Mouse (Mus musculus): ENCODE data around the gene Tmem236.
"Not testable (repeated sequence)": the region's sequence is repeated elsewhere in the genome, so short reads cannot be mapped to it uniquely, and the experiment has no call there.

Tmem236 gene

DNA sequence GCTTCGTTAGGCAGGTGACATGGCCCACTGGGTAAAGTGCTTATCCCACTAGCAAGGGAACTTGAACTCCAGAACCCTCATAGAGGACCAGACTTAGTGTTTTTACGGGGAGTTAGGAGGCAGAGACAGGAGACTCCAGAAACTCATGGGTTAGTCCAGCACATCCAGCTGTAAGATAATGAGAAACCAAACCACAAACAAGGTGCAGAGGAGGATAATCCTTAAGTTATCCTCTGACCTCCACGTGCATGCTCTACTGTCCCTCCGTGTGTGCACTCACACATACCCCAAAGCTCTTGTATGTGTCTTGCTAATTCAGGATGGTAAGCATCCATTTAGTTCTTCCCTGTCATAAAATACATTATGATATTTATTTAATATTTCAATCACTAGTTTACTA, 17.3 kb downstream of the Tmem236 start:
- DNase-seq (ENCODE audit: low read depth, low spot score): no peak

DNA sequence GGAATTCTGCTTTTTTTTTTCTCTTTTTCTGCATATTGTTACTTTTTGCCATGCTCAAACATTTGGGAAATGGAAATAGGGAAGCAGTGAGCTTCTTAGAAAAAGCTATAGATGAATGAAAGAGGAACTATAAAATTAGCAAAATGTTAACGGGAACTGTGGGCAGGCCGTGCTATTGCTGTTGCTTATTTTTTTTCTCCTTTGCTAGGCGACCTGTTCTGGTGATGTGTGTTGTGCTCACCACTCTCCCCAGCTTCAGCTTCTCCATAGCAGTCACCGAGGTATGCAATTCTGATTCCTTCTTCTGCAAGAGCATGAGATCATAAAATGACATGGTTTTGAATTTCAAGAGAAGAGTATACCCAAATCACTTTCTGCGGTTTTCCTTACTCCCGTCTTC, 17.7 kb downstream of the Tmem236 start:
- DNase-seq (ENCODE audit: low read depth, low spot score): no peak

DNA sequence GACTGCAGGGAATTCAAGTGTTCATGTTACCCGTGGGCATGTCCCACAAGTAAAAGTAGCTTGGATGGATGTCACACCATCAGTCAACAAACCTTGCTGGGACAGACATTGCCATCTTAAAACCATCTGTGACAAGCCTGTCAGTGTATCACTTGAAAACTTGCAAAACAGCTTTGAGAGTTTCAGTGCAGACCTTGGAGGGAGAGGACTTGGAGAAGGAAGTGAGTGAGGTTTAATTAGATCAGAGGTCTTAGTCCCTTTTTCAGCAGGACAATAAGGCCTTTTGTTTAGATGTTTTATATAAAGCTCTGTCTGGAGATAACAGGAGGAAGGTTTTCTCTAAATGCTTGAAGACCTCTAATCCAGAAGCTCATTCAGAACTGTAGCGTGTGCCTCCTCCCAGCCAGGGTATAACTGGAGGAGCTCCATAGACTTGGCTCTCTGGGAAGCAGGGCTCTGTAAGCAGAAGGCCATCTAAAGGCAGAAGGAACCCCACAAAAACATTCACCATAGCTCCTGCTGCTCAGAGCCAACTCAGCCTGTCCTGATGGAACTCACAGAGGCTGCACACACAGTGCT, 24.1 kb downstream of the Tmem236 start:
- DNase-seq (ENCODE audit: low read depth, low spot score): not testable (repeated sequence)

DNA sequence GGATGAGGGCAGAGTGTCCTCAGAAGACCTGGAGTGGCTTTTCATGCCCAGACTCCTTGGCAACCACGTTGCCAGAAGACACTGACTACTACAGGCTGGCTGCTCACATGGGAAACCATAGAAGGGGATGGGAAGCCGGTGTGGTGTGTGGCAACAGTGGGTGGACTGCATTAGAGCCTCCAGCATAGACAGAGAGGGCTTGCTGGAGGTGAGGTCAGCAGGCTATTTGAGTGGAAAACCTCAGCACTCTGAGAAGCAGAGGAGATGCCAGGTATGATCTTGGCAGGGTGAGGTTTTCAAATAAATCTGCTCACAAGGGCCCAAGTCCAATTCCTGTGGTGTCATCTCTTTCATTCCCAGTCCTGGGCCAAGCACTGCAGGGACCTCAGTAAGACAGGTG, 25.3 kb downstream of the Tmem236 start:
- DNase-seq (ENCODE audit: low read depth, low spot score): no peak

DNA sequence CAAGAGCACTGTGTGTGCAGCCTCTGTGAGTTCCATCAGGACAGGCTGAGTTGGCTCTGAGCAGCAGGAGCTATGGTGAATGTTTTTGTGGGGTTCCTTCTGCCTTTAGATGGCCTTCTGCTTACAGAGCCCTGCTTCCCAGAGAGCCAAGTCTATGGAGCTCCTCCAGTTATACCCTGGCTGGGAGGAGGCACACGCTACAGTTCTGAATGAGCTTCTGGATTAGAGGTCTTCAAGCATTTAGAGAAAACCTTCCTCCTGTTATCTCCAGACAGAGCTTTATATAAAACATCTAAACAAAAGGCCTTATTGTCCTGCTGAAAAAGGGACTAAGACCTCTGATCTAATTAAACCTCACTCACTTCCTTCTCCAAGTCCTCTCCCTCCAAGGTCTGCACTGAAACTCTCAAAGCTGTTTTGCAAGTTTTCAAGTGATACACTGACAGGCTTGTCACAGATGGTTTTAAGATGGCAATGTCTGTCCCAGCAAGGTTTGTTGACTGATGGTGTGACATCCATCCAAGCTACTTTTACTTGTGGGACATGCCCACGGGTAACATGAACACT, 26.6 kb downstream of the Tmem236 start:
- not testable (repeated sequence) for DNase-seq (ENCODE audit: low read depth, low spot score)

DNA sequence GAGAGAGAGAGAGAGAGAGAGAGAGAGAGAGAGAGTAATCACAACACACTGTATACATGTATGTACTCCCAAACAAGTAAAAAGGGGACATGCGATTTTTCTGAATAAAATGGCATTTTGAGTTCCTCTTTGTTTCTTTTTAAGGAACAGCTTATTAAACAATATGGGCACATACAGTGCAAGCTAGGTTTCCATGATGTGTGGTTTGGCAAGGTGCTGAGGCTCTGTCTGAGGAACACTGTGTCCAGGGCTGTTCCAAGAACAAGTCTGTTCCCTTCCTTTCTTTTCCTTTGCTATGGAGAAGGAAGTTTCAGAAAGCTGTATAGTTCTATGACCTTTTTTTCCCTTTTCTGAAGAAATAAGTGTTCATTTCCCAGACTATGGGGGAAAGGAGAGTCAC, 30.0 kb downstream of the Tmem236 start:
- no peak for DNase-seq (ENCODE audit: low read depth, low spot score)

DNA sequence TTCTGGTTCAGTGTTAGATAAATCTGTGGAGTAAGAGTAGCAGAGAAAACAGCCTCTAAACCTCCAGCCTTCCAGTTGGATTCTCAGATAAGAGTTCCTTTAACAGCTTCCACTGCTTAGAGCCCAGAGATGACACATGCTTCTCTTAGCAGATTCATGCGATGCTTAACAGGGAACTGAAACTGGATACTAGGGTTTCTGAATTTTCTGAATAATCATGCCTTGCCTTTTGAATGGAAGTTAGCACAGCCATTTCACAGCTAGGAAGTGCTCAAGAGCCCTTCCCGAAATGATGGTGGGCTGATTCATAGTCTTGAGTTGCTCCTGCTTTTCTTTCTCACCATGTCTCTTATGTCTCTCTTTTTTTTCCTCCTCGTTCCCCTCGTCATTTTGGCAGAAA, 32.5 kb downstream of the Tmem236 start:
- no peak for DNase-seq (ENCODE audit: low read depth, low spot score)

DNA sequence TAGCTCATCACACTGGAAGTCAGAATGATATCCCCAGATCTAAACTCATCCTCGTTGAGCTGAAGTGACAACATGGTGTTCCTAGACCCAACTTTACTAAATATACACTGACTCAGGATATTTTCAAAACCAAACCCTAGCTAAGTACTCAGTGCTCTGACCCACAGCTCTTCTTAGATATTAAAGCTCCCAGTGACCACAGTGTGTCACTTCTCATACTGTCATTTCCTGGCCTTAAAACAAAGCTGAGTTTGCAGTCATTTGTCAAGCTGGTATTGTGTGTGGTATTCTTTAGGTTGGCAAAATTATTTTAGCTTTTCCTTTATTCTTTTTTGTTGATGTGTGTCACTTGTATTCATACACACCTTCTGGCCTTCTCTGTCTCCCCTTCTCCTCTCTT, 36.4 kb downstream of the Tmem236 start:
- DNase-seq (ENCODE audit: low read depth, low spot score): no peak

DNA sequence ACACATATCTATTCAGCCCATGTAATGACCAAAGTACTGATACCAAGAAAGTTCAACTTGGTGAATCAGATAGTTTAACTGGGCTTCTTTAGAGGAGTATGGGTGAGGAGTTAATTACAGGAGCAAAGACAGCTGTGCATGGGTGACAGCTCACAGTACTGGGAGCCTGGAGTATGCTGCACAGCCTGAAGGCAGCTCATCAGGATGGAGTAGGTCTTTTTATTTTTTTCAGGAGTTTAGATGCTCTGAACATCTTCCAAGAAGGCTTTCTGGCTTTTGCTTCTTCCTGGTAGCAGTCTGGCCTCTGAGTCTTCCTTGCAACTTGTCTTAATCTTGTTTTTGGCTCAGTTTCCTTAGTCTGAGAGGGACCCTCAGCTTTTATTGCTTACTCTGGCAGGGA, 37.3 kb downstream of the Tmem236 start:
- no peak for DNase-seq (ENCODE audit: low read depth, low spot score)

DNA sequence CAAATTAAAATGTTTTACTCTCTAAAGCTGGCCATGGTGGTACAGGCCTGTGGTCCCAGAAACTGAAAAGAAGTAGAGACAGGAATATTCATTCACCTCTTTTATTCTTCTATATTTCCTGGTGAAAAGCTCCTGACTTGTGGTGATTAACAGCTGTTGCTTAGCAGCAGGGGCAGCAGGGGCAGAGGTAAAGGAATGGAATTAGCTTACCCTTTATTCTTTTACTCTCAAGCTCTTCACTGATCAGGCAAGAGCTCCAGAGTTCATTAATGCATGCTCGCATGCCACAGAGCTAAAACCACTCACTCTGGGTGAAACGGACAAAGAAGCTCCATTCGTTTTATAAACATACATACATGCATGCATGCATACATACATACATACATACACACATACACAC, 40.4 kb downstream of the Tmem236 start:
- DNase-seq (ENCODE audit: low read depth, low spot score): no peak

DNA sequence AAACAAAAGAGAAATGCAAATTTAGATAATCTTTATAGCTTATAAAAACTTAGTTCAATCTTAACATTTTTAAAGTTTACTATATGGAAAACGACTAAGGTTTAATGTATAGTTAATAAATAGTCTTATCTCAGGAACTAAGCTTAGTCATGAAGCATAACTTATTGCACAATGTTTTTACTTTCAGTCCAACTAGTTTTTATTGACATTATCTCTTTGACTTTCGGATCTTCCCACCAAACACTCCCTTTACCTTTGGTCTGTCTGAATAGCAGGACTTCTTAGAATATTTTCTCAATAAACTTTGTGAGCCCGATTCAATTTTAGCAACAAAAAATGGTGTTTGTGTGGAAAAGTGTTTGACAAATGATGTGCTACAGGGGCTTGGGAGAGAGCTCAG, 42.3 kb downstream of the Tmem236 start:
- DNase-seq (ENCODE audit: low read depth, low spot score): no peak

DNA sequence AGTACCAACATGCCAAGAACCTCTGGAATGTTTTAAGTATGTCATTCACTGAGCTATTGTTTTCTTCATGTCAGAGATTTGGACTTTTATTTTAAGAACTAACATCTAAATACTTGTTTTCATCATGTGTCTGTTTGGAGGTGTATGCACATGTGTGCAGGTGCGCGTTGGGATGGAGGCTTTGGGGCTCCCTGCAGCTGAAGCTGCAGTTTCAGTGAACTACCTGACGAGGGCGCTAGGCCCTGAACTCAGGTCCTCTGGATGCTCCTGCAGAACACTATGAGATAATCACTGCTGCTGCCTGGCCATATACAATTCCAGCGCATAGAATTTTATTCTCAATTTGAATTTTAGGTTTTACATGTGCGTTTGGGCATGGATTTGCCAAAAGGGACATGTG, 43.8 kb downstream of the Tmem236 start:
- no peak for DNase-seq (ENCODE audit: low read depth, low spot score)

DNA sequence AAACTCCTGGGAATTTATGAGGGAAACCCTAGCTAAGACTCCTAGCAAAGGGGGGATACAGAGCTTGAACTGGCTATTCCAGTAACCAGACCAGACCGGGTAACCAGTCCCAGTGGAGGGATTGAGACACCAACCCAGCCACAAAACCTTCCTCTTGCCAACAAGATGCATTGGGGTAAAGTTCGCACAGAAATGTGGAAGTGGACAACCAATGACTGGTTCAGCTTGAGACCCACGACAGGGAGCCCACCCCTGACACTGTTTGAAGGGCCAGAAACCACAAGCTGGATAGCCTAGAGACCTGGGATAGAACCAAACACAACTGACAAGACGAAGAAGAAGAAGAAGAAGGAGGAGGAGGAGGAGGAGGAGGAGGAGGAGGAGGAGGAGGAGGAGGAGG, 50.1 kb downstream of the Tmem236 start:
- no peak for DNase-seq (ENCODE audit: low read depth, low spot score)

DNA sequence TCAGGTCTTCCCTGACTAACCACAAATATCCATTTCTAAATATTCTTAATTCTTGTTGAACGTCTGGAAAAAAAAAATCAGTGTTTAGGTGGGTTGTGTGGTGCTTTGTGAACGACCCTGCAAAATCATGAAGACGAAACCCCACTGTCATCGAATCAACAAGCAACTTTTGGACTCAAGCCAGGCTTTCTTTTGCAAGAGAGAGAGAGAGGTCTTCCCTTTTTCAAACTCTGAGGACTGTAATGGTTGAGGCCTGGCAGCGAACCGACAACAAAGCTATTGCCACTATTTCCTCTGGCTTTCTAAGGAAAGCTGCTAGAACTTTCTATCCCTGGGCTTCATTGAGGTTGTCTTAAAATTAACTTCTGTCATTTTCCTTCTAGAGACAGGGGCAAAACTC, 54.2 kb downstream of the Tmem236 start:
- no peak for DNase-seq (ENCODE audit: low read depth, low spot score)

DNA sequence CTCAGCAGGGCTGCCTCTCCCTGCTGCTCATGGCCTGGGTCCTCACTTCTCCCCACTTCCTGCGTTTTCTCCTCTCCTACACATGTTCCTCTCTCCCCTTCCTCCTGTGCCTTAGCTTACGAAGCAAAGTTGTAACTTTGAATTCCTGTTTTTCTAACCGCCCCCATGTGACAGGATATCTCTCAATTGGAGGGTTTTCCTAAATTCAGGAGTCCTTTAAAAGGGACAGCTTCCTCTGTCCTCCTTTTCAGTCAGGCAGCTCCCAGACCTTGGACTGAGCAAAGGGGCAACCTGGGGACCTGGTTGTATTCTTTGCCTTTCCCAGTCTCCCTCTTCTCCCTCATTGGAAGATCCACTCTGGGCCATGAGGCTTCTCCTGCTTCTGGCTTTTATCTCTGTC, 54.8 kb downstream of the Tmem236 start, which contains the start of gene Mrc1:
Gene Mrc1, plus strand, starts transcription at position 244 of the 400 bp plus-strand sequence.
- DNase-seq (ENCODE audit: low read depth, low spot score): no peak

DNA sequence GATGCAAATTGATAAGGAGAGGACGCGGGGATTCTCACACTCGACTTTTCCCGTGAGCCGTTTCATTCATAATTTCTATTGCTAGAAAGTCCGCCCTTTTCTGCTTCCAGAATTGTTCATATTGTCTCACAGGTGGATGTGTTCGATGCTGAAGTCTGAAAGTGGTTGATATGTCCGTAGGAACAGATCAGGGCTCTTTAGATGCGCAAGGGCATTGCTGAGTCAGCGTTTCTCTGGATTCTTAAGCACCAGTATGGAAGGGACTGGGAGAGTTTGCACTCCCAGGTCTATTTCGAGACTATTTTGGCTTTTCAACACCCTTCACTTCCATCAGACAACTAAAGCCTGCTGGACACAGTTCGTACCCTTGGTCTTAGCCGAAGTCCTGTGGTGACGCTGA, 55.7 kb downstream of the Tmem236 start:
- DNase-seq (ENCODE audit: low read depth, low spot score): no peak

DNA sequence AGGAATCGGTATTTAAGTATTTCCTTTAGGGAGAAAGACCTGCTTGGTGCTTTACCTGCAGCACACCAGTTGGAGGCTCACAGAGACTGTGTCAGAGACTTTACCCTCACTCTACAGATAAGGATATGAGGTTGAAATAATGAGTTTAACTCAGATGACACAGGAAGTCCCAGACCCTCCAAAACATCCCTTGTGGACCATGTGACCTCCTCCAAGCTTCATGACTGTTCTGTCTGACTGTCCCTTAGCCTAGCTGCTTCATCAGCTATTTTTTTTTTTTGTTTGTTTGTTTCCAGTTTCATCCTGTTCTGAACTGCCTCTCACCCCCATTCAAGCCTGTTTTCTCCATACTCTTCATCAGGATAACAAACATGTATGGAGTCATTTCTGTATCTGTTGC, 58.6 kb downstream of the Tmem236 start:
- DNase-seq (ENCODE audit: low read depth, low spot score): no peak

DNA sequence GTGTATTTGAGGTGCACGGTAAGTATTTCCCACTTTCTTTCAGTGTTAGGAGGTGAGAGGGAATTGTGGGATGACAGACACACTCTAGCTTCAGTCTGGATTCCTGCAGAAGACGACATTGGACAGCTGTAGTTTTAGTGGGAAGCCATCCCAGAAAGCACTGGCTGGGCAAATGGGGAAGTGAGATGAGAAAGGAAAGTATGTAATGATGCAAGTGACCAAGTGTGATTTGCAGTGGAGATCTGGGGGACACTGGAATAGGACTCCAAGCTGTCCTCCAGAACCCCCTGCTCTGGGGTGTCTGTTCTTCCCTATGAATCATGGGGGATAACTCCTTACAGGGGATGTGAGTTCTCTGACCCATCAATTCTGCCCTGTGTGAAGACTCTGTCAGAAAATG, 59.7 kb downstream of the Tmem236 start:
- no peak for DNase-seq (ENCODE audit: low read depth, low spot score)

DNA sequence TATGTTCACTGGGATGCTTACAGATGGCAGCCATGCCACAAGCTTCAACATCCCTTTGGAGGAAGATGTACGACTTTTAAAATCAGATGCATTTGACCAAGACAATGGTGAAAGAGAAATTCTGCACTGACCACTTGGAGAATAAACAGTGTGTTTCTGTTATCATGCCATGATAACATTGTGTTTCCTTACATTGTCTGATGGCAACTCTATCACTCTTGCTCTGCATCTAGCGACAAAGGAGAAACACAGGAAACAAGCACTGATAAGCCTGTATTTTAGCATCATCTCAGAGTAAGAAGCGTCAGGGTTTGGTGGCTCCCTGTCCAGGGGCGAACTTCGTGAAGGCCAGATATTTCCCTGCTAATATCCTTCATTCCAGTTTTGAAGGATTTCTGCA, 61.0 kb downstream of the Tmem236 start:
- no peak for DNase-seq (ENCODE audit: low read depth, low spot score)

DNA sequence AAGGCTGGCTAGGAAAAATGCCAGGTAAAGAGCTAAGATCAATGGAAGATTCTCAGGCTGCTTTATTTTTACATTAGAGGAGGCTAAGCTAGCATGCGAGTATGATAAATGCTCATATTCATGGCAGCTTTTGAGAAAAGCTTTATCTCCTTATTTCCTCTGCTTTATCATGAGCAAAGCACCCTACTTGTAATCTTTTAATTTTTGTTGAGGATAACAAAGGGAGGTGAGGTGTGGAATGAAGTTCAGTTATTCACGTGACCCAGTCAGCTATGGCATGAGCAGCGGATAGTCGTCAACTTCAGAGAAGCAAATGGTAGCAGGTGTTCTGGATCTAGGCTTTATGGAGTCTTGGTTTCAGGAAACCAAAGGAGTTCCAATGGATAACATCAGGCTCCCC, 62.6 kb downstream of the Tmem236 start:
- DNase-seq (ENCODE audit: low read depth, low spot score): no peak

DNA sequence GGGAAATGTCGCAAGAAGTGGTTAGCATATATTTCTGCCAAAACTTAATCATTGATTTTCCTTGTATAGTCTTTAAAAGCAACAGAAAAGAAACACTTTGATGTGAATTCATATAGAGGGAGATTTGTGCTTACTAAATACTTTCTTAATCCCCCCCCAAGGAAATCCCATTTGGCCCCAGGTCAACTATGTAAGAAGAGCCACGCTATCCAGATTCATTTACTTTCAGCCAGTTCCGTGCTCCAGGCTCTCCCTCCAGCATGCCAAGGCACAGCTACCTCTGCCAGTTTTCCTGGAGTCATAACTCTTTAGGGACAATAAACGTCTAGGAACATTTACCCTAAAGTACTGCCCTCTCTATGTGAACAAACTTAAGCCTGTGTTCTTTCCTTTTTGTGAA, 63.4 kb downstream of the Tmem236 start:
- no peak for DNase-seq (ENCODE audit: low read depth, low spot score)

DNA sequence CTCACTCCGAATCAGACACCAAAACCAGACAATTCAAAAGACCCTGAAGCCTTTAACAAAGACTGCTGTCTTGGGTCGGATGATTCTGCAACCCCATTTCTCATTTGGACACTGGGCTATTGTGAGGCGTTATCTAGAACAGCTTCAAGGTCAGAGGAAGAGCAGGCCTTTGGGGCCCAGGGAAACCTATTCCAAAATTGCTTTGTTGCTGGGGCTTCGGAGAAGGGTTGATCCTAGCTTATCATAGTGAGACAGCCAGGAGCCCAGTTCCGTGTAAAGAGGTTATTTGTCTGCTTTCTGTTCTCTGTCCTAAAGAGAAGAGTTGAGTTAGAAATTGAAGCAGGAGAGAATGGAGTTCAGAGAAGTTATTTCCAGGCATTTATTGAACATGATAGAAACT, 64.8 kb downstream of the Tmem236 start:
- no peak for DNase-seq (ENCODE audit: low read depth, low spot score)

DNA sequence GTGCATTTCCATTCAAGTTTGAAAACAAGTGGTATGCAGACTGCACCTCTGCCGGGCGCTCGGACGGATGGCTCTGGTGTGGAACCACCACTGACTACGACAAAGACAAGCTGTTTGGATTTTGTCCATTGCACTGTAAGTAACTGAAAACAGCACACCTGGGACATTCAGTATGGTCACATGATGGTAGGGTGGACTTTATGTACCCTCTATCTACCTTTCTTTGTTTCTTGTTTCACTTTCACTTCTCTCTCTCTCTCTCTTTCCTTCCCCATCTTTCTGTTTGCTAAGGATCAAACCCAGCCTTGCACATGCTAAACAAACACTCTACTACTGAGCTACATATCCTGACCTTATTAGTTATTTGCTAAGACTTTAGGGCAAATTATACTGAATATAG, 69.8 kb downstream of the Tmem236 start:
- DNase-seq (ENCODE audit: low read depth, low spot score): no peak

DNA sequence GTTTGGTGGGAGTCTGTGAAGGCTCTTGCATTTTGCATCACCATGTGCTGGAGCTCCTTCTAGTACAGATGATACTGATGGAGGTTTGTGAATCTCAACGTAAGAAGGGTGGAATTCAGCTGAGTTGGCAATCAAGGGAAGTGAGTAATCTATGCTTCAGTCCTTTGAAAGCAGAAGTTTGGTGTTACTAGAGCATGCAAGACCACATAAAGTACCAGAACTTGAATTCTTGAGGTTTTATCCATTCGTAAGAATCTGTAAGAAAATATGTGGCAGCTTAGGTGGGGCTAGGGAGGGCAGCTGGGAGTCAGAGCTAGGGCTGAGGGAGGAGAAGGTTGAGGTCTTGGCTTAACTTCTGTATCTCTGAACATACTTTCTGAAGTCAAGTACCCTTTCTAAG, 70.3 kb downstream of the Tmem236 start:
- DNase-seq (ENCODE audit: low read depth, low spot score): no peak

Measured in embryo, embryonic 11.5 days (tissue).